Mouse (Mus musculus): ENCODE results near the gene Fkbp2.

- no peak for TF ChIP-seq CTCF (IDR thresholded peaks at IDR 0.05; ENCODE audit: low read depth, low read length)
- no peak for TF ChIP-seq POLR2A (IDR thresholded peaks at IDR 0.05; ENCODE audit: extremely low read depth, insufficient read depth, low read length)
Observed at GRCm38 (mm10) chr19:6932018-6932417, 48.3 kb downstream of the Fkbp2 start.
